Mouse (Mus musculus): ENCODE measurements at regions not wholly inside any gene's neighbourhood (a gene's known extent, or its start where the extent isn't known, plus 50 kb on each side); places are given as distances from the start of the nearest gene placed in this dataset.

DNA sequence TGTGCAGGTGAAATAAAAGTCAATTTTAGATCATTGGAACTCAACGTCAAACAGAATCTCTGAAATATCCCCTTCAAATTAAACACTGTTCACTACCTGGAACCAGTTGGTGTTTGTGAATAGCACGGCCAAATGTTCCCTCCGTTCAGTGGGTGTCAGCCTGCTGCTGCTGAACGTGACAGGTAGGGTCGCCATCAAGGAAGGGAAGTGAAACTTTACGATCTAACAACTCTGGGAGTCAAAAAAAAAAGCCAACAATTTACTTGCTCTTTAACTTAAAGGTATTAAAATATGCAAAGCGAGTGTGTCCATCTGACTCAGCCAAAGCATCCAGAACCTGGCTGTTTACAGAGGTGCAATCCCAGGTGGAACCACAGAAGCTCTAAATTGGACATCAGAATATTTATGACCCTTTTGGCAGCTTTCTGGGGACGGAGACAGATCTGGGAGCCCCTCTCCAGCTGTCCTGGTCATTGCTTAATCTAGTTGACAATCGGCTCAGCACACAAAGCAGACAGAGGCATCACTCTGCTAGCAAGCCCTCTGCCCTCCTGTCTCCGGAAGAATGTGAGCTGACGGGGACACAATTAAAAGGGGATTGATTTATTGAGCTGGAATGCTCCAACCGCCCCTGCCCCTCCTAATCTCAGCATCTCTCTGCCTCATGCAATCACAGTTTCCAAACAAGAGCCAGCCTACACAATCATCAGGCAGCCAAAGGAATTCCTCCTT lies 191.9 kb downstream of the 1500009L16Rik start:
- 34% methylated on average over 12 of the region's 12 CpGs for WGBS
- Histone ChIP-seq H3K4me1 (ENCODE audit: control insufficient read depth, insufficient read depth, low read length) (peaks cover 9% of the 10 kb centered on the region), H3K4me3 (ENCODE audit: low read depth, low read length) (no peak overlapping the region), H3K36me3 (ENCODE audit: control insufficient read depth, insufficient read depth, low read length) (no peaks in the 10 kb centered on the region), H3K9me3 (replicated peaks; ENCODE audit: control insufficient read depth, low read length) (no peaks in the 10 kb centered on the region), H3K27me3 (replicated peaks; ENCODE audit: control insufficient read depth, insufficient read depth, low read length) (no peaks in the 10 kb centered on the region), H3K9ac (ENCODE audit: low read length) (no peak overlapping the region), H3K4me2 (ENCODE audit: low read length) (no peak overlapping the region), H3K27ac (ENCODE audit: low read depth, low read length) (no peak overlapping the region)
- ATAC-seq (no peak), DNase-seq (ENCODE audit: low spot score) (peak; percentile 20)

DNA sequence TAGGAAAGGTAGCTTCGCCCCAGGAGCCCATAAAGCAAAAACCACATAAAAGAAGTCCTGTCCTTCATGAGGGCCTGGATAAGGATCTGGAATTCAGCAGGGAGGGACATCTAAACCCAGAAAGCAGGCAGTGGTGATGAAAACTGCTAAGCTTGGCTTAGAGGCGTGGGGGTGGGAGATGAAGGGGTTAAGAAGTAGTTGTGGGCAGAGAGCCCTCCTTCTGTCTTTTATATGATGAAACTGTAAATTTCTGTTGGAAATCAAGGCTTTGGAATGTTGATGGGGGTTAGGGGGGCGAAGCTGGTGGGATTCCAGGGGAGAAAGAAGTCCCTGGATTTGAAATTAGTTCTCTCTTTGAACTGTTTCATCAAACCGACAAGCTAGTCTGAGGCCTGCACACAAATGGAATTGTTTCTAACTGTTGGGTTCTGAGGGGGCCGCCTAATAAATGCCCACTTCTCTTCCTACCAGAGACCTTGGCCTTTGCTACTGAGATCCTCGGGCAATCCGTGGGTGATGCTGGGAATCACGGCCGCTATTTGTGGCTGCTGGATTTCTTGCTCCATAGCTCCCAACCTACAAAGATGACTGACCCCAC lies 192.6 kb downstream of the 1500009L16Rik start:
- Histone ChIP-seq H3K27me3 (replicated peaks; ENCODE audit: control insufficient read depth, insufficient read depth, low read length) (no peaks in the 10 kb centered on the region), H3K9me3 (replicated peaks; ENCODE audit: control insufficient read depth, low read length) (no peaks in the 10 kb centered on the region), H3K4me2 (ENCODE audit: low read length) (no peak overlapping the region), H3K27ac (ENCODE audit: low read depth, low read length) (no peak overlapping the region), H3K4me1 (ENCODE audit: control insufficient read depth, insufficient read depth, low read length) (peaks cover 9% of the 10 kb centered on the region), H3K36me3 (ENCODE audit: control insufficient read depth, insufficient read depth, low read length) (no peaks in the 10 kb centered on the region), H3K9ac (ENCODE audit: low read length) (no peak overlapping the region), H3K4me3 (ENCODE audit: low read depth, low read length) (no peak overlapping the region)
- peak; percentile 2 for DNase-seq (ENCODE audit: low spot score)
- 21% methylated on average over 9 of the region's 9 CpGs for WGBS
- ATAC-seq = no peak

DNA sequence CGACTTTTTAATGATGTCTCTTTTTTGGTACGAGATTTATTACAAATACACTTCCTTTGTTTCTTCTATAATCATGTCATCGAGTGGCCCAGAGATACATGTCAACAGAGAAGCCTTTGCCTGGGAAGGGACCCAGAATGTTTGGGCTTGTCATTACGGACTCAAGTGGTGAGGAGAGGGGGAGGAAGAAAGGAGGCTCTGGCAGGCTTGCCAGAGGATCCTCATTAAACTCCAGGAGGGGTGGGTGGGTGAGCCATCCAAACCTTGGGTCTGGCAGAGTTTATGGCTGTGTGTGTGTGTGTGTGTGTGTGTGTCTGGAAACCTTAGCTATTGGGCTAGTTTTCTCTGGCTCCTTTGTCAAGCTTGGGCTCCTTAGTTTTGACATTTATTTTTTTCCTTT lies 204.3 kb downstream of the 1500009L16Rik start:
- H3K9ac ChIP-seq (ENCODE audit: low read length) = no peak overlapping the region
- H3K27me3 ChIP-seq (replicated peaks; ENCODE audit: control insufficient read depth, insufficient read depth, low read length) = no peaks in the 10 kb centered on the region
- no peak overlapping the region for H3K4me2 ChIP-seq (ENCODE audit: low read length)
- no peaks in the 10 kb centered on the region for H3K36me3 ChIP-seq (ENCODE audit: control insufficient read depth, insufficient read depth, low read length)
- H3K4me1 ChIP-seq (ENCODE audit: control insufficient read depth, insufficient read depth, low read length) = peaks cover 6% of the 10 kb centered on the region
- DNase-seq (ENCODE audit: low spot score) (peak; percentile 75), ATAC-seq (peak; percentile 70; the same call in 1 of the 2 replicates)
- H3K4me3 ChIP-seq (ENCODE audit: low read depth, low read length) = no peak overlapping the region
- no peaks in the 10 kb centered on the region for H3K9me3 ChIP-seq (replicated peaks; ENCODE audit: control insufficient read depth, low read length)
- peak overlapping the region; percentile 3; the same call in 1 of the 2 replicates for H3K27ac ChIP-seq (ENCODE audit: low read depth, low read length)
- 54% methylated on average over 4 of the region's 4 CpGs for WGBS

DNA sequence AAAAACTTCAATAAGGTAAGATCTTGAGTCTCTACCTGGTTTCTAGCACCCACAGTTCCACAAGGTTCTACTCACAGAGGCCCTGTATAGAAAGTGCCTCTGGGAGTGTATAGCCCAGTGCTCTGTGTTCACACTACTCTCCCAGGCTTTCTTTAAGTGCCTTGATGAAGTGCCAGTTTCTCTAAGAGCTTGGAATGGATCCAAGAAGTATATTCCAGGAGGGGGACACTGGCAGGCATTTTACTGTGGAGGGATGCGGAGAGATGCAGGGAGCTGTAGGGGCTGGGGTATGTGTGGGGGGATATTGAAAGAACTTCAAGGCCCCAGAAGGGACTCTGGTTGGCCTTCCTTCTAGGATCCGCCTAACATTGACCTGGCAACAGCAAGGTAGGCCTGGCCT lies 204.9 kb downstream of the 1500009L16Rik start:
- peaks cover 6% of the 10 kb centered on the region for H3K4me1 ChIP-seq (ENCODE audit: control insufficient read depth, insufficient read depth, low read length)
- no peak overlapping the region for H3K9ac ChIP-seq (ENCODE audit: low read length)
- 44% methylated on average over 2 of the region's 2 CpGs for whole genome bisulfite sequencing
- no peak overlapping the region for H3K4me2 ChIP-seq (ENCODE audit: low read length)
- ATAC-seq (peak; percentile 90), DNase-seq (ENCODE audit: low spot score) (peak; percentile 78)
- no peak overlapping the region for H3K4me3 ChIP-seq (ENCODE audit: low read depth, low read length)
- H3K27me3 ChIP-seq (replicated peaks; ENCODE audit: control insufficient read depth, insufficient read depth, low read length) = no peaks in the 10 kb centered on the region
- no peaks in the 10 kb centered on the region for H3K9me3 ChIP-seq (replicated peaks; ENCODE audit: control insufficient read depth, low read length)
- peak overlapping the region; percentile 3; the same call in 1 of the 2 replicates for H3K27ac ChIP-seq (ENCODE audit: low read depth, low read length)
- no peaks in the 10 kb centered on the region for H3K36me3 ChIP-seq (ENCODE audit: control insufficient read depth, insufficient read depth, low read length)

DNA sequence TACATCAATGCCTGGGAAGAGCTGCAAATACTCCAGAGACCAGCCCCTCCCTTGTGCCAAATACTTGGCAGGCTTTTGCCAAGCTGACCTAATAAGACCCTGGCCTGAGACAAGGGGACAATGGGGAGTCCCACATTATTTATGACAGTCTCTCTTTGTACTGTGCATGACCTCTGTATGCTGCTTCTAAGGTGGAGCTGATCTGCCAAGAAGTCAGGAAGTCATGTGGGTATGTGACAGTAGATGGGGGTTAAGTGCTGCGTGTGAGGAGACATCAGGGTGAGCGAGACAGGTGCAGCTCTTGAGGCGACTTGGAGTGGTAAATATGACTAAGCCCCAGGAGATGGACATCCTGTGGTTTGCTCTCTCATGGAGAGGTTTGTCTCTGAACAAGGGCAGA lies 209.1 kb downstream of the 1500009L16Rik start:
- Histone ChIP-seq H3K27ac (ENCODE audit: low read depth, low read length) (no peak overlapping the region), H3K36me3 (ENCODE audit: control insufficient read depth, insufficient read depth, low read length) (no peaks in the 10 kb centered on the region), H3K4me2 (ENCODE audit: low read length) (no peak overlapping the region), H3K9me3 (replicated peaks; ENCODE audit: control insufficient read depth, low read length) (no peaks in the 10 kb centered on the region), H3K27me3 (replicated peaks; ENCODE audit: control insufficient read depth, insufficient read depth, low read length) (no peaks in the 10 kb centered on the region), H3K4me1 (ENCODE audit: control insufficient read depth, insufficient read depth, low read length) (peaks cover 6% of the 10 kb centered on the region), H3K9ac (ENCODE audit: low read length) (no peak overlapping the region), H3K4me3 (ENCODE audit: low read depth, low read length) (no peak overlapping the region)
- ATAC-seq (no peak), DNase-seq (ENCODE audit: low spot score) (no peak)
- WGBS = 91% methylated on average over 3 of the region's 3 CpGs

DNA sequence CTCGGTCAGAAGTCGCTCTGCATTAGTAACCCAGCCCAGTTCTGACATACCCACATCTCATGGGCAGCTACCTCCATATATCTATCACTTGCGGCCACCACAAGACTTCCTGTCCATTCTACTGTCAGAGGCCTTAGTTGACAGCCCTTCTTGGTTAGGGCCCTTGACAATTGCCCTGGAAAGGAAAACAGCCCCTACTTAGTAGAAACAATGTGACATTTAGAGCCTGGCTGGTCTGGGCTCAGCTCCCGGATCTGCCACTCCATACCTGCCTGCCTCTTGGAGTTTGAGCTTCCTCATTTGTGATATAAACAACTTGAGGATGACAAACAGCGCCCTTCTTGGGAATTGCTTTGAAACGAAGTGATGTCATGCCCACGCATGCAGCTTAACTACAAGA lies 210.5 kb downstream of the 1500009L16Rik start:
- DNase-seq (ENCODE audit: low spot score) (no peak), ATAC-seq (no peak)
- Histone ChIP-seq H3K4me2 (ENCODE audit: low read length) (no peak overlapping the region), H3K9ac (ENCODE audit: low read length) (no peak overlapping the region), H3K27me3 (replicated peaks; ENCODE audit: control insufficient read depth, insufficient read depth, low read length) (no peaks in the 10 kb centered on the region), H3K36me3 (ENCODE audit: control insufficient read depth, insufficient read depth, low read length) (no peaks in the 10 kb centered on the region), H3K4me3 (ENCODE audit: low read depth, low read length) (no peak overlapping the region), H3K4me1 (ENCODE audit: control insufficient read depth, insufficient read depth, low read length) (no peaks in the 10 kb centered on the region), H3K27ac (ENCODE audit: low read depth, low read length) (no peak overlapping the region), H3K9me3 (replicated peaks; ENCODE audit: control insufficient read depth, low read length) (no peaks in the 10 kb centered on the region)
- WGBS = 90% methylated on average over 7 of the region's 7 CpGs

DNA sequence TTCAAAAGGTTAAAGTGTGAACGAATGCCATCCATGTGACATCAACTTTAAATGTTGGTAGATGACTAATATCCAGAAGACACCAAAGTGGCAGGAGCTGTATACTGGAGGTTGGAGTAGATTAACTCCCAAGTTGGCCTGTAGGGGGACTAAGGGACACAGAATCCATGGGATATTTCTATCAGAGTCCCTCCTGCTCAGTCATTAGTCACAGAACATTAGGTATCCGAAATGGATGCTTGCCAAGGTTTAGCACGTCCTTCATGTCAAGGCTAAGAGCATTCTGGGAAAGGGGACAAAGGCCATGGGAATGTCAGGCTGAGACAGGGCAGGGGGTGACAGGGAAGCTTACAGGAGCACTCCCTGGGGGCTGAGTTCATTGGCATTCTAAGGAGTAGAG lies 211.8 kb downstream of the 1500009L16Rik start:
- Histone ChIP-seq H3K4me1 (ENCODE audit: control insufficient read depth, insufficient read depth, low read length) (no peaks in the 10 kb centered on the region), H3K4me2 (ENCODE audit: low read length) (no peak overlapping the region), H3K27me3 (replicated peaks; ENCODE audit: control insufficient read depth, insufficient read depth, low read length) (no peaks in the 10 kb centered on the region), H3K27ac (ENCODE audit: low read depth, low read length) (no peak overlapping the region), H3K36me3 (ENCODE audit: control insufficient read depth, insufficient read depth, low read length) (no peaks in the 10 kb centered on the region), H3K4me3 (ENCODE audit: low read depth, low read length) (no peak overlapping the region), H3K9ac (ENCODE audit: low read length) (no peak overlapping the region), H3K9me3 (replicated peaks; ENCODE audit: control insufficient read depth, low read length) (no peaks in the 10 kb centered on the region)
- WGBS = 60% methylated on average over 3 of the region's 3 CpGs
- DNase-seq (ENCODE audit: low spot score) = no peak
- ATAC-seq = no peak

DNA sequence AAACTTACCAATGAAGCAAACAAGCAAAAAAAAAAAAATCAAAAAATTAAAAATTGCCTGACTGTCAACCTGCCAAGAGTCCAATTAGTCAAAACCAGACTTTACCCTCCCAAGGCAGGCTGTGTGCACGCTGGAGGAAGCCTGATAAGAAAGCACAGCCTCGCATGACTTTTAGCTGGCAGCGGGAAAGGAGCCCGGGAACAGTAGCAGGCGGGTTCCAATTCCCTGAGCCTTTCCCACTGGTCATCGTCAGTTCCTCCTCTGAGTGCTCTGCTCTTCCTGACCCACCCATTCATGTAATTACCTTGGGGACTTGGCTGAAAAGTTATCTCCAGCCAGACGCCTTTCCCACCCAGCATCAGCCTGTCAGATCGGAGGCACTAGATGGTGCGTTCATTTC lies 214.5 kb downstream of the 1500009L16Rik start:
- no peak overlapping the region for H3K27ac ChIP-seq (ENCODE audit: low read depth, low read length)
- H3K36me3 ChIP-seq (ENCODE audit: control insufficient read depth, insufficient read depth, low read length) = no peaks in the 10 kb centered on the region
- no peak overlapping the region for H3K4me2 ChIP-seq (ENCODE audit: low read length)
- no peaks in the 10 kb centered on the region for H3K27me3 ChIP-seq (replicated peaks; ENCODE audit: control insufficient read depth, insufficient read depth, low read length)
- DNase-seq (ENCODE audit: low spot score) (no peak), ATAC-seq (no peak)
- no peaks in the 10 kb centered on the region for H3K9me3 ChIP-seq (replicated peaks; ENCODE audit: control insufficient read depth, low read length)
- no peak overlapping the region for H3K9ac ChIP-seq (ENCODE audit: low read length)
- WGBS = 76% methylated on average over 9 of the region's 9 CpGs
- no peak overlapping the region for H3K4me3 ChIP-seq (ENCODE audit: low read depth, low read length)
- no peaks in the 10 kb centered on the region for H3K4me1 ChIP-seq (ENCODE audit: control insufficient read depth, insufficient read depth, low read length)

DNA sequence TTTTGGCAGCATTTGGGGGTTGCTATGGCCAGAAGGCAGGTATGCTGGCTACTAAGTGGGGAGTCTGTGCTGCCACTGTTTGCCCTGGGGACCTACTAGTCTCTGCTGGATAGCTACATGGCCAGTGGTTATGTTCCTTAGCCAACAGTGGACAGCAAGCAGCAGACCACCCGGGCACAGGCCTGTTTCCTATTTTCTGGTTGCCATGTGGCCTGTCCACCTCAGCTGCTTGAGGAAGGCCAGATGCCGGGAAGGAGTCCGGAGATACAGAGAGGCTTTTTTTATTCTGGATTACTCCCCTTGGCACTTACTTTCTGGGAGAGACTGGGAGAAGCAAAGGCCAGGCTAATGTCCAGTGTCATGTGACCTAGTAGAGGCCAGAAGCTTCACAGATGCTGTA lies 219.4 kb downstream of the 1500009L16Rik start:
- no peaks in the 10 kb centered on the region for H3K36me3 ChIP-seq (ENCODE audit: control insufficient read depth, insufficient read depth, low read length)
- no peak overlapping the region for H3K9ac ChIP-seq (ENCODE audit: low read length)
- H3K4me3 ChIP-seq (ENCODE audit: low read depth, low read length) = no peak overlapping the region
- WGBS = 86% methylated on average over 3 of the region's 3 CpGs
- H3K27ac ChIP-seq (ENCODE audit: low read depth, low read length) = no peak overlapping the region
- no peaks in the 10 kb centered on the region for H3K4me1 ChIP-seq (ENCODE audit: control insufficient read depth, insufficient read depth, low read length)
- no peaks in the 10 kb centered on the region for H3K27me3 ChIP-seq (replicated peaks; ENCODE audit: control insufficient read depth, insufficient read depth, low read length)
- ATAC-seq (no peak), DNase-seq (ENCODE audit: low spot score) (no peak)
- no peaks in the 10 kb centered on the region for H3K9me3 ChIP-seq (replicated peaks; ENCODE audit: control insufficient read depth, low read length)
- no peak overlapping the region for H3K4me2 ChIP-seq (ENCODE audit: low read length)

All from forebrain, embryonic 14.5 days (tissue).